Mouse (Mus musculus) stomach, embryonic 14.5 days (tissue): Measurements from ENCODE around the gene Cnn2. TPM values are rescaled to one million over a fixed set of nuclear protein-coding genes. Genes with fewer than 3 reads are reported as not detected.

Experiments used
- ATAC-seq: fragments of 200-750 bp; cut with Nextera tagmentation; 2 replicates; pipeline ENCODE4 v1.8.0; 2017; ENCODE audit warnings: low read depth, moderate TSS enrichment; ENCODE audit not compliant: insufficient number of reproducible peaks, insufficient read depth, low FRiP score
- H3K27ac ChIP-seq: fragments of 300-500 bp; sonication (generic); 2 replicates; pipeline ENCODE4 v1.5.1; 2014; ENCODE audit warnings: mild to moderate bottlenecking, low read length, moderate library complexity, mixed read lengths
- H3K27me3 ChIP-seq: fragments of 300-500 bp; sonication (generic); 2 replicates; pipeline ENCODE4 v1.6.1; 2014; ENCODE audit warnings: low read length, control low read depth, mixed read lengths; ENCODE audit not compliant: control insufficient read depth, insufficient read depth
- H3K36me3 ChIP-seq: fragments of 300-500 bp; sonication (generic); 2 replicates; pipeline ENCODE4 v1.6.1; 2014; ENCODE audit warnings: mild to moderate bottlenecking, control low read depth, low read length, moderate library complexity, mixed read lengths; ENCODE audit not compliant: control insufficient read depth, insufficient read depth
- H3K4me1 ChIP-seq: fragments of 300-500 bp; sonication (generic); 2 replicates; pipeline ENCODE4 v1.6.1; 2014; ENCODE audit warnings: low read length, control low read depth, mixed read lengths; ENCODE audit not compliant: control insufficient read depth, insufficient read depth
- H3K4me2 ChIP-seq: fragments of 300-500 bp; sonication (generic); replicated peaks from 2 replicates; pipeline ENCODE4 v1.6.1; 2014; ENCODE audit warnings: low read depth, low read length, control low read depth
- H3K4me3 ChIP-seq: fragments of 300-500 bp; sonication (generic); 2 replicates; pipeline ENCODE4 v1.5.1; 2014; ENCODE audit warnings: low read depth, low read length, control low read depth
- H3K9ac ChIP-seq: fragments of 300-500 bp; sonication (generic); replicated peaks from 2 replicates; pipeline ENCODE4 v1.6.1; 2014; ENCODE audit warnings: low read depth, mild to moderate bottlenecking, control low read depth, low read length, moderate library complexity, mixed read lengths
- H3K9me3 ChIP-seq: fragments of 300-500 bp; sonication (generic); 2 replicates; pipeline ENCODE4 v1.6.1; 2016; ENCODE audit warnings: low read depth, low read length, control low read depth; ENCODE audit not compliant: control insufficient read depth
- WGBS: fragments of 180-500 bp; shearing (Covaris S2); extraction: QIAGEN DNeasy Blood & Tissue Kit; methylation state at CpG from one replicate; pipeline ENCODE4 v1.1.7; 2014; 5-methylcytosine and 5-hydroxymethylcytosine counted together
- polyA plus RNA-seq: library from polyadenylated mRNA; unstranded; fragments of >200 nt; fragmentation: Nextera tagmentation; extraction: Ambion mirVana; gene quantifications from 2 replicates; pipeline ENCODE4 v1.2.1, GENCODE M21; 2014

Gene Cnn2
- polyA plus RNA-seq, 1 experiment from 2014 or later = 424 TPM

DNA sequence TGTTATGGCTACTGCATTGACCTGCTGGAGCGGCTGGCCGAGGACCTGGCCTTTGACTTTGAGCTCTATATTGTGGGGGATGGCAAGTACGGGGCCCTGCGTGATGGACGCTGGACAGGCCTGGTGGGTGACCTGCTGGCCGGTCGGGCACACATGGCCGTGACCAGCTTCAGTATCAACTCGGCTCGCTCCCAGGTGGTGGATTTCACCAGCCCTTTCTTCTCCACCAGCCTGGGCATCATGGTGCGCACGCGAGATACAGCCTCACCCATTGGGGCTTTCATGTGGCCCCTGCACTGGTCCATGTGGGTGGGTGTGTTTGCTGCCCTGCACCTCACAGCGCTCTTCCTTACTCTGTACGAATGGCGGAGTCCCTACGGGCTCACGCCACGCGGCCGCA lies 14.3 kb upstream of the Cnn2 start:
- peaks cover 3% of the 10 kb centered on the region; the same call in 1 of the 2 replicates for H3K4me1 ChIP-seq
- no peak overlapping the region for H3K4me3 ChIP-seq
- ATAC-seq = no peak
- H3K27ac ChIP-seq = no peak overlapping the region
- 90% methylated on average over 21 of the region's 21 CpGs for WGBS
- H3K4me2 ChIP-seq = no peak overlapping the region
- peaks cover 36% of the 10 kb centered on the region for H3K36me3 ChIP-seq
- H3K27me3 ChIP-seq = peaks cover 6% of the 10 kb centered on the region; the same call in 1 of the 2 replicates
- no peak overlapping the region for H3K9ac ChIP-seq
- H3K9me3 ChIP-seq = peaks cover 4% of the 10 kb centered on the region; the same call in 1 of the 2 replicates

DNA sequence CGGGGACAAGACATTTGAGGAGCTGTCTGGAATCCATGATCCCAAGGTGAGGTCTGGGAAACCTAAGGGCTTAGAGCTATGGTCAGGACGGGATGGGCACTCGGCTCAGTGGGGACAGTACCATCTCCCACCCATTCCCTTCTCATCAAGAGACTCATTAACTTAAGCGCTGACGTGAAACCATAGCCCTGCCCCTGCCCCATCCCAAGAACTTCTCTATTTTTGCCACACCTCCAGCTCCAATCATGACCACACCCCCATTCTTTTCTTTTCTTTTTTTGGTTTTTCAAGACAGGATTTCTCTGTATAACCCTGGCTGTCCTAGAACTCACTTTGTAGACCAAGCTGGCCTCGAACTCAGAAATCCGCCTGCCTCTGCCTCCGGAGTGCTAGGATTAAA lies 13.7 kb upstream of the Cnn2 start:
- Histone ChIP-seq H3K9me3 (peaks cover 4% of the 10 kb centered on the region; the same call in 1 of the 2 replicates), H3K27ac (no peak overlapping the region), H3K36me3 (peaks cover 40% of the 10 kb centered on the region), H3K4me3 (no peak overlapping the region), H3K4me1 (0 out of 2 replicates have a peak, but pooled peaks cover 3% of the 10 kb centered on the region), H3K27me3 (peaks cover 6% of the 10 kb centered on the region; the same call in 1 of the 2 replicates), H3K4me2 (no peak overlapping the region), H3K9ac (no peak overlapping the region)
- ATAC-seq = no peak
- WGBS = 86% methylated on average over 8 of the region's 8 CpGs

DNA sequence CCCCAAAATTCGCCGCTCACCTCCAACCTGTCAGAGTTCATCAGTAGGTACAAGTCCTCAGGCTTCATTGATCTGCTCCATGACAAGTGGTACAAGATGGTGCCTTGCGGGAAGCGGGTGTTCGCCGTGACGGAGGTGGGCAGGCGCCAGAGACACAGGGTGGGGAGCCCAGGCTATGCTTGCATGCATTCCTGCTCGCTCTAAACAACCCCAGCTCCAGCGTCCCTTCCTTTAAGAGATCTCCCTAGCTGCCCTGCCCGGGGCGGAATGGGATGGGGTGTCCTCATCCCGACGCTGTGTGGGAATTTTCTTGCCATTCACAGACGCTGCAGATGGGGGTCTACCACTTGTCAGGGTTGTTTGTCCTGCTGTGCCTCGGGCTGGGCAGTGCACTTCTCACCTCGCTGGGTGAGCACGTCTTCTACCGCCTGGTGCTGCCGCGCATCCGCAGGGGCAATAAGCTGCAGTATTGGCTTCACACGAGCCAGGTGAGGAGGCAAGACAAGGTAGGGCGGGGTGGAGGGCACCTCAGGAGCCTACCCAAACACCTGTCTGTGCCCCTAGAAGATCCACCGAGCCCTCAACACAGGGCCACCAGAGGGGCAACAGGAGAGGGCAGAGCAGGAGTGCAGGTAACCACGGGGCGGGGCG lies 12.2 kb upstream of the Cnn2 start:
- no peak overlapping the region for H3K4me3 ChIP-seq
- H3K27ac ChIP-seq = no peak overlapping the region
- peaks cover 40% of the 10 kb centered on the region for H3K36me3 ChIP-seq
- WGBS = 85% methylated on average over 28 of the region's 28 CpGs
- no peak overlapping the region for H3K9ac ChIP-seq
- no peaks in the 10 kb centered on the region for H3K4me1 ChIP-seq
- no peak for ATAC-seq
- H3K9me3 ChIP-seq = peaks cover 4% of the 10 kb centered on the region; the same call in 1 of the 2 replicates
- H3K4me2 ChIP-seq = no peak overlapping the region
- no peaks in the 10 kb centered on the region for H3K27me3 ChIP-seq

DNA sequence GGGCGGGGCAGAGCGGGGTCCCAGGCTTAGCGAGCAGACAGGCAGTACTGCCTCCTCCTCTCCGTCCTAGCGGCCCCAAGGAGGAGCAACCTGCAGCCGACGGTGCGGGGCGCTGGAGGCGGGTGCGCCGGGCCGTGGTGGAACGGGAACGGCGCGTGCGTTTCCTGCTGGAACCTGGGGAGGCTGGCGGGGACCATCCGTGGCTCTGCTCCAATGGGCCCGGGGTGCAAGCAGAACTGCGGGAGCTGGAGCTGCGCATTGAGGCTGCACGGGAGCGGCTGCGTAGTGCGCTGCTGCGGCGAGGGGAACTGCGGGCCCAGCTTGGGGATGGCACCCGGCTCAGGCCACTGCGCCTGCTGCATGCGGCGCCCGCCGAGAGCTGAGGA lies 11.7 kb upstream of the Cnn2 start:
- Histone ChIP-seq H3K36me3 (peaks cover 40% of the 10 kb centered on the region), H3K4me1 (no peaks in the 10 kb centered on the region), H3K9me3 (peaks cover 4% of the 10 kb centered on the region; the same call in 1 of the 2 replicates), H3K27me3 (no peaks in the 10 kb centered on the region), H3K4me2 (no peak overlapping the region), H3K27ac (no peak overlapping the region), H3K9ac (no peak overlapping the region), H3K4me3 (no peak overlapping the region)
- ATAC-seq = no peak
- 79% methylated on average over 36 of the region's 36 CpGs for WGBS

DNA sequence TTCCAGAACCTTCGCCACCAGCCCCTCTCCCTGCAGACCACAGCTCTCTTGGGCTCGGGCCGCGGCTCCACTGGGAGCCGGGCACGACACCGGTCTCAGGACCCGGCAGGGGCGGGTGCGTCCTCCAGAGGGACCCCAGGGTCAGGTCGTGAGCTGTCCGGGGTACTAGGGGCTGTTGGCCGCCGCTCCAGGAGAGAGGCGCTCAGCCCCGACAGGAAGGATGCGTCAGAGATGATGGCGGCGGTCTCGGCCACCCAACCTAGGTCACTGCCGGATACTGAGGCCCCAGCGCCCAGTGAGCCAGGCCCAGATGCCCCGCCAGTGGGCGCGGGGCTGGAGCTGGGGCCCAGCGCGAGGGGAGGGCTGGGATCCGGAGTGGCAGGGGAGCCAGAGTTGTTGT lies 11.1 kb upstream of the Cnn2 start:
- peaks cover under 1% of the 10 kb centered on the region; the same call in 1 of the 2 replicates for H3K4me1 ChIP-seq
- H3K27me3 ChIP-seq = no peaks in the 10 kb centered on the region
- no peak overlapping the region for H3K4me3 ChIP-seq
- H3K9ac ChIP-seq = no peak overlapping the region
- no peak overlapping the region for H3K27ac ChIP-seq
- peaks cover 4% of the 10 kb centered on the region; the same call in 1 of the 2 replicates for H3K9me3 ChIP-seq
- H3K36me3 ChIP-seq = peaks cover 40% of the 10 kb centered on the region
- ATAC-seq = no peak
- WGBS = 87% methylated on average over 27 of the region's 28 CpGs
- no peak overlapping the region for H3K4me2 ChIP-seq

DNA sequence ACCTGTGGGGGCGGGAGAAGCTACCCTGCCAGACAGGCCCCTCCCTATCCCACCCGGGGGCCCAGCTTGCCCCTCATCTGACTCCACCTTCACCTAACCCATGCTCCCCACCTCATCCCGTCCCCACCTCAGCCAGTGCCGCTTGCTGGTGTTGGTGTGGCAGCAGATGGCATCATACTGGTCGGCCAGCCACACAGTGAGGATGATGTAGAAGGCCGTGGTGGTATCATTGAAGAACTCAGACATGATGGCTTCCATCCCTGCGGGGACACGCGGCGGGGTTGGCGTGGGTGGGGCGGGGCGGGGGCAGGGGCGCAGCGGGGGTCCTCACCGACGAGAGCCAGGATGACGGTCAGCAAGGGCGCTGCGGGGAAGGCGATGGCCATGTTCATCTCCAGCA lies 10.3 kb upstream of the Cnn2 start:
- 95% methylated on average over 21 of the region's 21 CpGs for WGBS
- peaks cover 8% of the 10 kb centered on the region for H3K4me1 ChIP-seq
- H3K36me3 ChIP-seq = peaks cover 40% of the 10 kb centered on the region
- H3K9me3 ChIP-seq = peaks cover 4% of the 10 kb centered on the region; the same call in 1 of the 2 replicates
- no peak overlapping the region for H3K4me2 ChIP-seq
- H3K4me3 ChIP-seq = no peak overlapping the region
- no peaks in the 10 kb centered on the region for H3K27me3 ChIP-seq
- H3K27ac ChIP-seq = no peak overlapping the region
- no peak overlapping the region for H3K9ac ChIP-seq
- ATAC-seq = no peak

DNA sequence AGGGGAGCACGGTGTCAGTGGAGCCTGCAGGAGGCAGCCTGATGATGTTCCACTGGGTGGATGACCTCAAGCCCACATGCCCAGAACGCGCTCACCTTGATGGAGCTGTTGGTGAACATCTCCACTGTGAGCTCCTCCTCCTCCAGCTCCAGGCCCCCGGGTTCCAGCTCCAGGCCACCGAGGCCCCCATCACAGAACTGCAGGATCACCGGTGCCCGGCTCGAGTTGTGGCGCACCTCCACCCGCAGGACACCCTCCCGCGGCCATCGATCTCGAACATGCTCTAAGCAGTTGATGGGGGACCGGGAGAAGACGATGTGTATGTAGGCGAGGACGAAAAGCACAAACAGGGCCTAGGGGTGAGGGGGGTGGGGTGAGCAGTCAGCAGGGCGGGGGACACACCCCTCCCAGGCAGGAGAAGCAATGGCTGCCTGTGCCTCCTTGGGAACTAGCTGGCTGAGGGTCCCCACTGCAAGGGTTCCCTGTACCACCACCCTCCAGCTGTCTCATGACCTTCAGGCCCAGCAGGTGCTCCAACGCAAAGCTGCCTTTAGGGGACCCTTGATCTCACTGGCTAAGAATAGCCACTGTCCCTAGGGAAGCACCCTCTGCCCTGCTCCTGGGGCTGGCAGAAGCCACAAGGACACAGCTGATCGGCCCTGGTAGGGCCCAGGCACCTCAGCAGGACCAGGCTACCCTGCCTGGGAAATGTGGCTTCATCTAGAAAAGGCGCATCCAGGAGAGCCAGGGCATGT lies 8.8 kb upstream of the Cnn2 start:
- H3K4me2 ChIP-seq = no peak overlapping the region
- peaks cover 4% of the 10 kb centered on the region; the same call in 1 of the 2 replicates for H3K9me3 ChIP-seq
- H3K27me3 ChIP-seq = no peaks in the 10 kb centered on the region
- 93% methylated on average over 22 of the region's 22 CpGs for WGBS
- peaks cover 11% of the 10 kb centered on the region for H3K4me1 ChIP-seq
- no peak overlapping the region for H3K9ac ChIP-seq
- H3K27ac ChIP-seq = no peak overlapping the region
- H3K36me3 ChIP-seq = peaks cover 40% of the 10 kb centered on the region
- H3K4me3 ChIP-seq = no peak overlapping the region
- no peak for ATAC-seq

DNA sequence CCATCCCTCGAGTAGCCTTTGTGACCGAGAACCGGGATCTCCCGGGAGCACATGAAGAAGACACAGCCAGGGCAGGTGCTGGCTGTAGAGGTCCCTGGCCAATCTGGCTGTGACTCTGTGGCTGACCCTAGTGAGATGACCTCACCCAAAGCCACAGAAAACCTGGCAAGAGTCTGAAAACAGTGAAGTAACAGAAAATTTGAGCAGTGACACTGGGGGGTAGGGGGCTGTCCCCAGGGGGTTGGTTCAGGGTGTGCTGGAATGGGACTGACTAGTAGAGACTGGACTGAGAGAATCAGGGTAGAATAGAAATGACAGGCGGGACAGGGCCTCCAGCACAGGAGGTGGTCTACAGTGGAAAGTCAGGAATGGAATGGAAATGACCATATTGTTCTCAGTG lies 5.2 kb upstream of the Cnn2 start:
- H3K9me3 ChIP-seq = no peaks in the 10 kb centered on the region
- no peaks in the 10 kb centered on the region for H3K27me3 ChIP-seq
- peaks cover 13% of the 10 kb centered on the region for H3K36me3 ChIP-seq
- peak overlapping the region; percentile 74 for H3K4me2 ChIP-seq
- peak overlapping the region; percentile 96; the same call in 1 of the 2 replicates for H3K9ac ChIP-seq
- 72% methylated on average over 5 of the region's 5 CpGs for WGBS
- H3K4me3 ChIP-seq = peak overlapping the region; percentile 75
- H3K27ac ChIP-seq = no peak overlapping the region; the same call in 1 of the 2 replicates
- H3K4me1 ChIP-seq = peaks cover 29% of the 10 kb centered on the region
- ATAC-seq = no peak
